8 mouse cellular contexts compared by ENCODE assay signal in genomic region chr1:125911901-125912445, GRCm38 (mm10). TPM values are rescaled to one million over a fixed set of nuclear protein-coding genes. Genes with fewer than 3 reads are reported as not detected.
DNase-seq lines count a peak whose midpoint lies in the region; ATAC-seq lines count a peak whose summit lies in the region.

No protein-coding gene starts in this region.

- WGBS in liver, embryonic 15.5 days (ENCODE audit: insufficient replicate concordance): under 1% methylated on average over 43 of the region's 43 CpGs

- no peak overlapping the region for H3K9ac ChIP-seq in liver, embryonic 15.5 days

- H3K4me2 ChIP-seq in liver, embryonic 15.5 days: peak overlapping the region; percentile 64

- H3K9me3 ChIP-seq in liver, embryonic 15.5 days (replicated peaks): no peaks in the 10 kb centered on the region

- peak; percentile 35 for ATAC-seq in granulocyte monocyte progenitor cell, adult 5-6 weeks (replicated peaks; ENCODE audit: poor library complexity, severe bottlenecking)
- no peak for ATAC-seq in liver, embryonic 15.5 days (ENCODE audit: insufficient read depth)

- H3K27me3 ChIP-seq in liver, embryonic 15.5 days: peaks cover 46% of the 10 kb centered on the region

- H3K4me3 ChIP-seq in liver, embryonic 15.5 days (replicated peaks): peak overlapping the region; percentile 37

- no peaks in the 10 kb centered on the region for H3K36me3 ChIP-seq in liver, embryonic 15.5 days (replicated peaks)

- peak; percentile 45 for DNase-seq in embryo, embryonic 10 days (ENCODE audit: low spot score)
- no peak for DNase-seq in embryo, embryonic 9.5 days (ENCODE audit: extremely low spot score)
- peak; percentile 41 to 51 for DNase-seq in cerebellum, postnatal 10 days
- DNase-seq in kidney, postnatal 25 days: peak; percentile 2 to 37
- DNase-seq in ovary, postnatal 36 days (ENCODE audit: low spot score): peak; percentile 17
- DNase-seq in natural killer cell, adult 2 months (ENCODE audit: low spot score in 2 of 2): no peak

- H3K4me1 ChIP-seq in liver, embryonic 15.5 days (replicated peaks): peaks cover 3% of the 10 kb centered on the region; the same call in 1 of the 2 replicates

- H3K27ac ChIP-seq in liver, embryonic 15.5 days (replicated peaks): no peak overlapping the region

RNA-seq across cellular contexts. Expression of gene Lypd1, which starts 0.9 kb away (rescaled TPM):
- not detected in 2 replicates for total RNA-seq in granulocyte monocyte progenitor cell, adult 5-6 weeks (2014; fragmentation: Nextera tagmentation)
- 0.15 TPM in 1 of 2 replicates, not detected in the other for total RNA-seq in granulocyte monocyte progenitor cell, adult 5-6 weeks (2017)
- 0.31 and 0.63 TPM in 2 replicates for polyA plus RNA-seq in liver, embryonic 15.5 days (2015; fragmentation: Nextera tagmentation; extraction: Ambion mirVana)

Comparison
In these comparisons a context has a peak if more than half of its experiments do, and no peak if none do; other contexts are left out.
1. DNase-seq: peak in embryo, embryonic 10 days (single experiment), cerebellum, postnatal 10 days (2 of 2), kidney, postnatal 25 days (2 of 2) and ovary, postnatal 36 days (single experiment); none in embryo, embryonic 9.5 days (single experiment) and natural killer cell, adult 2 months (0 of 2).